Mouse (Mus musculus) lung, postnatal 25 days (tissue): ENCODE data around the gene Slc22a22.
"Not testable (repeated sequence)": the region's sequence is repeated elsewhere in the genome, so short reads cannot be mapped to it uniquely, and the experiment has no call there.

ENCODE experiments used
- DNase-seq: peaks from one replicate; pipeline ENCODE4 v3.0.0; 2022; ENCODE audit warnings: low spot score

Slc22a22 gene

DNA sequence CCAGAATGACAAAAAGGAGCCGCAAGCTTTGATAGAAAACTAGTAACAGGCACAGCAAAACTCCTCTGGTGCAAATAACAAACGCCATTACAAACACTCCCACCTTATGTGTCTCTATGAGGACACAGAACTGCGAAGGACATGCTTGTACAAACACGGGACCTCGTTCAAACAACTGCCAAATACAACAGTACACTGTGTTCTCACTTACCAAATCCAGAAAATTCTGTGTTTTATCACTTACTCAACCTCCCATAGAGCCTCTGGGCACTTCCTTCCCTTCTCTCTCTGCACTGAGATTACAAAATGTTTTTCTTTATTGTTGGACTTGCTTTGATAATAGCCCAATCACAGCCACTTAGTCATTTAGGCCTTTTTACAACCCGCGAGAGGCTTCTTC is 97.0 kb downstream of the Slc22a22 start:
- DNase-seq, result no peak

DNA sequence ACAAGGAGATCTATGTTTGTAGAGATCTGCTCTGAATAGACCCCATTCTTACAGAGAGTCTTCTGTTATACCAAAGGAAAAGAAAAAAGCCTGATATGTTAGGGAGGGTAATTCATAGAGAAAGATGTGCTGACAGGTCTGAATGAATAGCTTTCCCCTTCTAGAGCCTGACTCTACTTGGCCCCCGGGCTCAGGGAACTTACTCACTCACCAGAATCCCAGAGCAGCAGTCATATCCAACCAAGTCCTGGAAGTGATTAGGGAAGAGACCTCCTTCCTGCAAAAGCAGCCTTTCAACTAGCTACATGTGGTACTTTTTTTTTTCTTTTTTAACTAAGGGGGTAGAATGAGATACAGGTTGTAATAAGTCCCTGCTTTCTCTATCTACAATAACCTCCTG is 111.0 kb downstream of the Slc22a22 start:
- no peak for DNase-seq

DNA sequence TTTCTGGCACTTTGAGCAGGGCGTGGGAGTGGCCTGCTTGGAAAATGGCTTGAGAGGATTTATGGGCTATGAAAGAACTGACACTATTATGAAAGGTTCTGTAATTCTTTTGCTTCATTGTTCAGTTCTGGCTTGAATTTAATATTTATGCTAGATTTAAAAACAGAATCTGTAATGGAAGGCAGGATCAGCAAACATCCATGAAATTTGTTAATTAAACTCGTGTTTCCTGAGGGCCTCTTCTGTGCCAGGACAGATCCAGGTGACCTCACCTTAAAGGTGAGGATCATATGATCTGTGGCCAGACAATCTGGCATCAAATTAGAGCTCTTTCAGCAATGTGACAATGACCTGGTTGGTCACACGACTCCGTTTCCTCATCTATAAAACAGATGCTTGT is 122.1 kb downstream of the Slc22a22 start:
- DNase-seq, result no peak

DNA sequence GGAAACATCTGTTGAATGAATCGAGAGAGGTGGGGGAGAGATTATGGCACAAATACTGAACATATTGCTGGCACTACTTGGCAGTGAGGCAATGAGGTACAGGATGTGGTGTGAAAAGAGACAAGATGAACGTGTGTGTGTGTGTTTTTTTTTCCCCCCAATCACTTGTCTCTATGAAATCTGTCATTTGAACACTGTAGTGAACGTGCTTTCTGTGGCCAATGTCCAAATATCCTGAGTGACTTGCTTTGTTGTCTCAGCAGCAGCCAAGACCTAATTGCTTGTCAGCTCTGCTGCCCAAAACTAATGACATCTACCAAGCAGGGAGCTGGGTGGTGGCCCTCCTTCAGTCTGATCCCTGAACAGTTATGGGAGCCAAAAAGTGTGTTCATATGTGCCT is 136.9 kb downstream of the Slc22a22 start:
- no peak for DNase-seq

DNA sequence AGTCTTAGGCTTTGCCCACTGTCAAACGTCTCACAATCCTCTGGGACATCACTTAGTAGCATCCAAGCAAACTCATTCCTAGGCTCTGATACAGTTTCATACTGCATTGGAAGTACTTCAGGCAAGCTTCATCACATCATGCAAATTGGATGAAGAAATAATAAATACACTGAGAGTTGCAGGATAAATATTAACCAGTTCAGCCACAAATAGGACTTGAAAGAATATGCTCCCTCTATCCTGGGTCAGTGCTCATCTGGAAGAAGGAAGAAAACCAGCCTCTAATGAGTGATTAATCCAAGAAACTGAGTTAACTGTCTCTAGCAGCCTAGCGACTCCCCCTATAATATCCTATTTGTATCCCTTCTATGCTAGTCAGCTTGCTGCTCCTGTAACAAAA is 146.1 kb downstream of the Slc22a22 start:
- no peak for DNase-seq

DNA sequence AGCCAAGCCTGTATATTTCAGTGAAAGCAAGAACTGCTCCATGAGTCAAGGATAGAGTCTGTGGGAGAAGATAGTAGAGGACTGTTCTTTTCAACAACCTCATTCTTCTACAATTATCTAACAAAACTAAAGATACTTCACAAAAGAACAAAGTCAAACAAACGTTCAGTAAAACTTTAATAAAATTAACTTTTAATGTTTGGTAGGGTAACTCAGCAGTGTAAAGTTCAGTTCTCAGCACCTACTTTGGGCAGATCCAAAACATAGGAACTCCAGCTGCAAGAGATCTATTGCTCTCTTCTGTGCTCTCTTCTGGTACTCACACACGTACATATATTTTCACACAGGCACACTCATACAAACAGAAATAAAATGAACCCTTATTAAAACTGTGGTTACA is 159.4 kb downstream of the Slc22a22 start:
- DNase-seq, result no peak

DNA sequence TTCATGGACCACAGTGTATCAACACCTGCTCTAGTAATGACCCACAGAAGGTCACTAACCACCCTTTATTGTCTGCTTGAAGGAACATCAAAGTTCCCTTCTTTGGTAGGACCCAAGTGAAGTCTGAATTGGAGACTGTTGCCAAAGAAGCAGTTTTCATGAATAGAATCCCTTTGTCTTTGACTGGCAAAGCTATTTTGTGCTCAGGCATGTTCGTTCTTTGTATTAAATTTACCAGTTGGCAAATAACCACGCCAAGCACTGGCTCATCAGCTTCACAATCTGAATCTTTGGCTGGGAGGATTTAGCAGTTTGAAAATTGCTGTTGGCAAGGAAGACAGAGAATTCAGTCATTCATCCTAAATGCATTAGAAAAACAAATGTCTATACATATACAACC is 160.9 kb downstream of the Slc22a22 start:
- no peak for DNase-seq

DNA sequence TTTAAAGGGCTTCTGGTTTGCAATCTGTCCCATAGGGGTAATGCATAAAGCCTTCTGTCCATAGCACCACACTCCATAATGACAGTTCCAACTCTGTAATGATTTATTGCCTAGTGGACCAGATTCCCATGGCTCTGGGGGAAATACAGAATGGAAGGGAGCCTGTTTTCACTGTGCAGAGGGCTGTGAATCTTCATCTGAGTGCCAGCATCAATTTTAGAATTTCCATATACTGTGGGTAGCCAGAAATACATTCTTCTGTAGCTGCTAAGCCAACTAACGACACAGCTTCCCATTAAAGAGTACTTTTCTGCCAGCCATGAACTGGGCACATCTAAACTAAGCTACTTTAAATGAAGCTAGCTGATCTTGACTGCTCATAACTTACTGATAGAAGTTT is 174.7 kb downstream of the Slc22a22 start:
- no peak for DNase-seq

DNA sequence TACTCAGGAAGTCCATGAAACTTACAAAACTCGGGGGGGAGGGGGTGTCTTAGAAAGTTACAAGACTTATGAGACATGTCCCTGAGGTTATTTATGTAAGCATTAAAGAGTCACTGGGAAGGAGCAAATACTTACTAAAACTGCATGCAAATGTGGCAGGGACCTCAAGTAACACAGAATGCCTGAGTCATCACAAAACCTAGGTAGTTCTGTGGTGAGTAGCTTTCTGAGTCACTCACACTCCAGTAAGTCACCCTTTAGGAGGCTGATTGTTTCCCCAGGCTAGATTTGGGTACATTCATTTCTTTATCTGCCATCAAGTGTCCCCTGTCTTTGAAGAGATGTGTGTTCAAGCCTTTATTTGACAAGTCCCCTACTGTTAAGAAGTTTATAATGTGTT is 198.9 kb downstream of the Slc22a22 start:
- no peak for DNase-seq

DNA sequence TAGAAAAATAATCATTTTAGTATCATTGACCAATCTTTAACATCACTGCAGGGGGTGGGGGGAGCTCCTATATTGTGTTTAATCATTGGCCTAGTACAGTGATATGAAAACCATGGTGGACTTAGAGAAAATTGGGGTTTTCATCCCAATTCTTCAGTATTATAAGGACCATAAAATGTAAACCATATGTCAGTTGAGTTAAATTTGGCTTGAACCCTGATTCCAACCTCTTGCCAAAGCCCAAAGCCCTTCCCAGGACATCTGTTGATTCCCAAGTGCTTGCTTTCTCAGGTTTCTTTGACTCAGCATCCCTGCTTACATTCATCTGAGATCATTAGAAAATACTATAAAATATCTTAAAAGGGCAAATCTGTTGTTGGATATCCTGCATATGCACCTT is 201.0 kb downstream of the Slc22a22 start:
- no peak for DNase-seq

DNA sequence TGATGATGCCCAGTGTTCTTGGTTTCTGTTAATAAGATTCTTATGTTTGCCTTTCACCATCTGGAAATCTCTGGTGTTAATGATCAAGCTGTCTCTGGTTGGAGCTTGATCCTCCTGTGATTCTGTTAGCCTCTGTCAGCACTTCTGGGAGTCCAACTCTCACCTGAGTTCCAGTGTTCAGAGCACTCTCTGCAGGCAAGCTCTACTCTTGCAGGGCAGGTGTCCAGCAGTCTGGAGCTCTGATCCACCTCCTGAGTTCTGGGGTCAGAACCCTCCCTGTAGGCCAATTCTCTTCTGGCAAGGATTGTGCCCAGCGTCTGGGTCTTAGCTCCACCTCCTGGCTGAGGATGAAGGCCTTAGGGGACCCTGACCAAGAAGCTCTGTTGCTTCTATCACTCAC is 237.4 kb downstream of the Slc22a22 start:
- DNase-seq, result not testable (repeated sequence)

DNA sequence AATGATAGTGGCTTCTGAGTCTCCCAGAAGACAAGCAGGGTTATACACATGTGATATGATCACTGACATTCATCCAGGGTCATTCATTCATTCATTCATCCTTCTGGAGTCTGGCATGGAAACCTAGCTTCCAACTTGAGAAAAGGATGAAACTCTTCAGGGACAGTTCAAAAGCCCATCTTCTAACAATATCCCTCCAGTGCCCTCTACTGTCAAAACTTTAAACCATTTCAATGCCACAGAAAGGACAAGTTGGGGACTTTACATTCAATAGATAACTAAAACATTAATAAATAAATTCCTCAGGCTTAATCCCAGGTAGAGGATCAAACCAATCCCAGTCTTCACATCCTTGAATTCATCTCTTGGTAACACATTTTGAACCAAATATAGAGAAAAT is 247.0 kb downstream of the Slc22a22 start:
- no peak for DNase-seq

DNA sequence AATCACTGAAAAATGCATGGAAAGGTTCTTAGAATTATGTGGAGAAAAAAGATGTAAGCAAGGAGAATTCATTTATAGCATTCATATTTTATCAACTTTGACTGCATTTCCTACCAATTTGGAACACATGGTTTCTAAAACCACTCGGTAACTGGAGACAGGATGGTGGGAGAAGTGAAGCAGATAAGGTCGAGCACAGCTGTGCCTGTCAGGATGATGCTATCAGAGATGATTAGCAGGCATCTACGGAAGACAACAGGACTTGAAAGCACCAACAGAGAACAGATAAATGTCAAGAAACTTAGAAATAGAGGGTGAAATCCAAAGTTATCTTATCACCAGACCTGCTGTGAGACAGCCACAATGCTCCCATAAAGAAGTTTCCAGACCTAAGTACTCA is 272.1 kb downstream of the Slc22a22 start:
- no peak for DNase-seq

DNA sequence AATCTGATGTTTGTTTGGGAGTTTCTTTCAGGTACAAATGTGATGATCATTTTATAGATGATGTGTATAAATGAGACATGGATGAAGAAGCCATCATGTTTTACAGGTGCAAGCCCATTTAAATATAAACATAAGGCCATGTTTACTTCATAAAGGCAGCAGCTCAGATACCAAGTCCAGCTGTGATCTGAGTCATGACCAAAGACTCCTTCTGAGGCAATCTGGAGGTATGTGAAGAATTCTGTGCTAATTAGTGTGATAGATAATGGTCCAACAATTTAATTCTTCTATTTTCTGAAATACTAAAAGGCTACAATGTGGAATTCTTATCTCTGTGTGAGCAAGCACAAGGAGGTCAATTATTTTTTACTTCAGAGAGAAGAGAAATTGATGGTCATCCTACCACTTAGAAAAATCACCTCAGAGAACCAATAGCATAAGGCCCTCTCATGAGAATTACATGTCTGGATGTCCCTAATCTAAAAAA is 272.9 kb downstream of the Slc22a22 start:
- no peak for DNase-seq
